Mouse (Mus musculus): Measurements from ENCODE around the gene Caln1.

GRCm38 (mm10) chr5:130363111-130363510, 6.1 kb upstream of the Caln1 start:
- TF ChIP-seq CTCF (IDR thresholded peaks at IDR 0.05; ENCODE audit: insufficient read depth, low read length) (no peak), POLR2A (IDR thresholded peaks at IDR 0.05; ENCODE audit: borderline replicate concordance, extremely low read depth, low read depth, low read length) (no peak)

Measured in lung, adult 2 months (tissue).